Mouse (Mus musculus) kidney, adult 2 months (tissue): Measurements from ENCODE around the gene Dlst.

Experiments used
- CTCF ChIP-seq: fragments of 200-500 bp; conservative IDR thresholded peaks from 2 replicates; pipeline ENCODE4 v1.5.1; 2011; ENCODE audit warnings: low read depth, mild to moderate bottlenecking, control low read depth, low read length, moderate library complexity, mixed read lengths; ENCODE audit not compliant: insufficient read depth, insufficient read length
- POLR2A ChIP-seq: fragments of 200-500 bp; IDR thresholded peaks from one replicate; pipeline ENCODE4 v1.6.1; 2011; ENCODE audit warnings: low read depth, low read length, control low read depth

DNA sequence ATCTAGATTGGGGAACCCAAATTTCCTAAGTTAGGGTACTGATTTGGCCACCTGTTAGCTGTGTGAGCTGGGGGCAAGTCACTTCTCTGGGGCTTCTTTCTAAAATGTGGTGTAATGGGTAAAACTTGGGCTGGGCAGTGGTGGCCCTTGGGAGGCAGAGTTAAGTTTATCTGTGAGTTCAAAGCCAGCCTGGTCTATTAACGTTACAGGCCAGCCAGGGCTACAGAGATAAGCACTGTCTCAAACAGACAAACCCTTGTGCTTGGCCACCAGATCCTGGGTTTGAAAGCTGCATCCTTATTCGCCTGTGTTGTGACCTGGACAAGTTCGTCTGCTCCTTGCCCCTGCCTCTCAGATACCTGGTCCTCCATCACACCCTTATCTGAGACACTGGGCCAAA, 19.4 kb upstream of the Dlst start:
- TF ChIP-seq POLR2A (no peak), CTCF (no peak)
